Mouse (Mus musculus) heart, postnatal 14 days (tissue): Measurements from ENCODE around the gene Slc2a5. TPM values are rescaled to one million over a fixed set of nuclear protein-coding genes. Genes with fewer than 3 reads are reported as not detected.

Experiments used
- DNase-seq, 2 experiments: peaks; one replicate each; pipeline ENCODE4 v3.0.0; 2021 to 2022
- intact Hi-C: fragments of 180-260 bp; cut with DNase I; formaldehyde crosslinking; loops from one replicate; pipeline ENCODE4 v1.15.1; 2025
- total RNA-seq, 2 experiments: library from RNA; stranded (reverse); gene quantifications; 2 replicates each; pipeline ENCODE4 v1.2.3; 2021

Gene Slc2a5
- total RNA-seq, 2 experiments from 2014 or later: 0.17 TPM; not detected in 1

GRCm38 (mm10) chr4:150137368-150138083 is 18.4 kb downstream of the Slc2a5 start:
- DNase-seq: no peak
- intact Hi-C loops: loop anchor here (2.0 kb wide), 1 partner anchor 81 kb away; no protein-coding TSS in a partner anchor

DNA sequence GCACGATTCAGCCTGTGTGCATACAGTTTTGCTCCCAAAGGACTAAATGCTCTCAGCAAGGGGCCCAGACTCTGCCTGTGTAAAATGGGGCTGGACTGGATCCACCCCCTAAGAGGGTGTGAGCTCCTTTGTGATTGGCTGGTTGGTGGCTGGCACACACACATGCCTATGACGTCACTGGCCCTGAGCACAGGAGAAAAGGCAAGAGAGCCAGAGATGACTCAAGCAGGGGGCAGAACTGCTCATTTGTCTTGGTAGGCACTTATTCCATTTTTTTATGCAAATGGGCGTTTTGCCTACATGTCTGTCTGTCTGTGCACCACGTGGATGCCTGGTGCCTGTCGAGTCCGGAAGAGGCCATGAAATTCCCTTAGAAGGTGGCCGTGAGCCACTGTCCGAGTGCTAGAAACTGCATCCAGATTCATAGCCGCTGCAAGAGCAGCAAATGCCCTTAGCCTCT is 19.0 kb downstream of the Slc2a5 start:
- intact Hi-C loops: no loop called here
- peak; percentile 27 to 51 for DNase-seq

- no peak for DNase-seq
- intact Hi-C loops: no loop called here
These were observed 20.0 kb downstream of the Slc2a5 start for GRCm38 (mm10) chr4:150139090-150139489.

GRCm38 (mm10) chr4:150140346-150140745 is 21.3 kb downstream of the Slc2a5 start:
- intact Hi-C loops: no loop called here

DNA sequence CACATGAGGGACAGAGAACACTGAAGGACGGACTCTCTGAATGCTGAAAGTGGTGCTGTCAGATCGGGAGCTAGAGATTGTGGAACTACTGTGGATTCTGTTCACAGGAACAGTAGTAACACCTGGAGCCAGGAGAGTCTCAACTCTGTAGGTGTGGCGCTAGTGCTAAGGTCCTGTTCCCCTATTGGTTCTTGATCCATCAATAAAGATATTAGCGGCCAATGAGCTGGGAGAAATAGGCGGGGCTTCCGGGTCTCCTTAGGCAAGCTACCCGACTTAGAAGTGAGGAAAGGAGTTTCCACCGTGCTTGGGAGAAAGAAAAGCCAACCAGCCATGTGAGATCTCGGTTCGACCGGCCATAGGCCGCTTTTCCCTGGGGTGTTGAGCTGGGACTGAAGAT is 25.2 kb downstream of the Slc2a5 start:
- no peak for DNase-seq
- intact Hi-C loops: no loop called here

More at GRCm38 (mm10) chr4:150140346-150140745, 21.3 kb downstream of the Slc2a5 start:
- no peak for DNase-seq

DNA sequence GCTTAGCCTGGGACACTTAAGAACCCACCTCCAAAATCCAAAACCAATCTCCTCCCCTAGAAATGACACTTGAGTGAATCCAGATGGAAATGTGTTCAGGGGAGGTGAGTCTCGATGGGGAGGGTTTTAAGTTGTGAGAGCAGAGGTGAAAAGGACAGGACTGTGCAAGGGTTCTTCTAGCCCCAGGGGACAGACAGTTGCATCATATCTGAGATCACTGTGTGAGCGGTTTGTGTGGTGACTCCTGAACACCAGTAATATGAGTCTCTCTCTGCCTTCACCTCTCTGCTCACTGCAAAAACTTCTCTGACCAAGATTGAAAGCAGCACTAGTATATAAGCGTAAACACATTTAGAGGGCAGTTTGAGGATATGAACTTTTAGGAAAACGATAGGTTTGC is 27.2 kb downstream of the Slc2a5 start:
- intact Hi-C loops: no loop called here
- DNase-seq: no peak

GRCm38 (mm10) chr4:150151045-150151444 is 32.0 kb downstream of the Slc2a5 start:
- DNase-seq: no peak
- intact Hi-C loops: no loop called here

GRCm38 (mm10) chr4:150152483-150152882 is 33.4 kb downstream of the Slc2a5 start:
- intact Hi-C loops: no loop called here

DNA sequence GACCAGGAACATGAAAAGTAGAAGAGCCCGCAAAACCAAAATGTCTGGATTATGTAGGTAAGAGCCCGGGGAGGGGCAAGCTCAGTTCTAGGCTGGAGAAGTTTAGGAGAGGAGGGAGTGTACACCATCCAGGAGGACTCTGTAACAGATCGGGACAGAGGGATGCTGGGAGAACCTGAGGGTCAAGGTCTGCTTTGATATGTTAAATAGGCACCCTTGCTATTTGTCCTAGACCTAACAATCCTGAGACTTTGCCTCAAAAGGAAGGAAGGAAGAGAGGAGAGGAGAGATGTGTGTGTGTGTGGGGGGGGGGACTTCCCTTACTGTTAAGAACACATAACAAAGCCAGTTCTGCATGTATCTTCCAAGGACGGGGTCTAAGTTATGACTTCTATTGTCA is 36.2 kb downstream of the Slc2a5 start:
- intact Hi-C loops: no loop called here
- no peak for DNase-seq

More at GRCm38 (mm10) chr4:150152483-150152882, 33.4 kb downstream of the Slc2a5 start:
- DNase-seq: no peak

GRCm38 (mm10) chr4:150155731-150156130 is 36.6 kb downstream of the Slc2a5 start:
- DNase-seq: no peak
- intact Hi-C loops: no loop called here

GRCm38 (mm10) chr4:150157348-150157882 is 38.3 kb downstream of the Slc2a5 start:
- DNase-seq: no peak
- intact Hi-C loops: no loop called here

- intact Hi-C loops: no loop called here
- DNase-seq: no peak
These were observed 40.4 kb downstream of the Slc2a5 start for GRCm38 (mm10) chr4:150159458-150159857.

GRCm38 (mm10) chr4:150162561-150163169 is 43.6 kb downstream of the Slc2a5 start:
- intact Hi-C loops: no loop called here

DNA sequence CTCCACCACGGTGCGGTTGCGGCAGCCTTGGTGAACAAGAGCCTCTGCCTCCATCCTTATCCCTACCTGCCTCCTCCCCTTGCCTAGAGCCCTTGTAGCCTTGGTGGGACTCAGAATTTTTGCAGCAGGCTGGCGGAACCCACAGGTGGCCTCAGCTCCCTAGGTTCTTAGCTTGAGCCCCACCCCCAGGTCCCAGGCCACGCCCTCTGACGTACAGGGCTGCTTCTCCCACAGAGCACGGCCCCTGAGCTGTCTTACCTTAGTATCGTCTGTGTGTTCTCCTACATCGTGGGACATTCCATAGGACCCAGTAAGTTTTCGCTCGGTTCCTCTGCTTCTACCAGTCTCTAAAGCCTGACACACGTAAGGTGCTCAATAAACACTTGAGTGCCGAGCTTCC is 45.8 kb downstream of the Slc2a5 start:
- no peak for DNase-seq

More at GRCm38 (mm10) chr4:150162561-150163169, 43.6 kb downstream of the Slc2a5 start:
- DNase-seq: no peak

DNA sequence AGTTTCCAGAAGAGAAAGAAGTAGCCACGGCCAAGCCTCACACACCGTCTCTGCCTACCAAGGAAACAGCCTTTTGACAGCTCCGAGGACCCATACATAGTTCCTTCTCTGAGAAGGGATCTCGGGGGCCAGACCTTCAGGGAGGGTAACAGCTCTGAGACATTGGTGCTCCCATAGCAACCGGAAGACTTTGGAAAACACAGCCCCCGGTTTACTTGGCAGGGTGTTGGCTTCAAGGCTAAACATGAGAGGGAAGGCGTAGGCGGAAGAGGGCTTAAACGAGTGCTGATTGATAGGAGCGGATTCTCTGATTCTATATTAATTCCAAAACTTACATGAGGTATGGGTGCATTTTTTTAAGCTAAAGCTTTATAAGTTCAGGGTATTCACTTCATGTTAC is 49.3 kb downstream of the Slc2a5 start:
- intact Hi-C loops: no loop called here
- DNase-seq: no peak

More for the DNA sequence above, 45.8 kb downstream of the Slc2a5 start:
- intact Hi-C loops: no loop called here

DNA sequence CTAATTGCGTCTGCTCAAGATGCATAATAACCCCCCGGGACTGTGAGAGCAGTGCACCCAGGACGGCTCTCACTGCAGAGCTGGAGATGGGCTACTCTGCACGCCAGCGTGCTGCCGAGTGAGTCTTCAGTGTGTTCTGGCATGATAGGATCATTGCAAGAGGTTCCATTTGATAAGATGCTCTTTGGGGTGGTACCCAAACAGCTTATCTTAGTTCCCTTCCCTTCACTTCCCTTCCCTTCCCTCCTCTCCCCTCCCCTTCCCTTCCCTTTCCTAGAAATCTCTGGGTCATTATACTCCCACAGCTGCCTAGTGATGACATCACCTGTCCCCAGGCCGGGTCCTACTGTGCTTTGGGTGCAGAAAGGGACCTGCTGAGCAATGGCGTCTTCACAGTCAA is 53.0 kb downstream of the Slc2a5 start:
- intact Hi-C loops: no loop called here
- DNase-seq: no peak

DNA sequence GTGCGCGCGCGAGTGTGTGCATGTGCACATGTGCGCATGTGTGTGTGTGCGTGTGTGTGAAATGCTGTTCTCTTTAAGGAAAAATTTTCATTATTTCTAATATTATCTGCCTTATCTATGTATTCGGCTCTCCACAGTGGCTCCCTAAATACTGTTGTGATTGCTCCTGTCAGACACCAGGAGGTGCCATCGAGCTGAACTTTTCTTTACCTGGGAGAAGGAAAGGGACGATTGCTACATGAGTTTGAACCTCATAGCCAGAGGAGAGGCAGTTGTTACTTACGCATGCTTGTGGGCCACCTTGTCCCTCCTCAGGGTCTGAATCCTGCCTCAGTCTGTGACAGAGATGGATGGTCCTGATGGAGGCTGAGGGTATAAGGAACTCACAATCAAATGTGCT is 54.2 kb downstream of the Slc2a5 start:
- peak; percentile 35 to 63 for DNase-seq
- intact Hi-C loops: no loop called here

DNA sequence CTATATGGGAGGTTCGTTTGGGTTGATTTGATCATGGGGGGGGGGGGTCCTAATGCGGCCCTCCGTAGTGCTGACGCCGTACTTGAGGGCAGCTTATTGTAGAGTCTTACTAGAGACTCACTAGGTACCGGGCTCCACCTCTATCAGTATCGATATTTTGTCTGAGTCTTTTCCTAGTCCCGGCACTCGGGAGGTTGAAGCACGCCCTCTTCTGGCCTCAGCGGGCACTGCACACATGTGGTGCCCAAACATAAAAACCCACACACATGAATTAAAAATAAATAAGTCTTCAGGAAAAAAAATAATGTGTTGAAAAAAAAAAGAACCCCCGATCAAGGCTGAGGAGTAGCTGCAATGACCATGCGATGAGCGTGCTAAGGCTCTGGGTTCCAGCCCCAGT is 54.9 kb downstream of the Slc2a5 start:
- DNase-seq: no peak
- intact Hi-C loops: no loop called here

DNA sequence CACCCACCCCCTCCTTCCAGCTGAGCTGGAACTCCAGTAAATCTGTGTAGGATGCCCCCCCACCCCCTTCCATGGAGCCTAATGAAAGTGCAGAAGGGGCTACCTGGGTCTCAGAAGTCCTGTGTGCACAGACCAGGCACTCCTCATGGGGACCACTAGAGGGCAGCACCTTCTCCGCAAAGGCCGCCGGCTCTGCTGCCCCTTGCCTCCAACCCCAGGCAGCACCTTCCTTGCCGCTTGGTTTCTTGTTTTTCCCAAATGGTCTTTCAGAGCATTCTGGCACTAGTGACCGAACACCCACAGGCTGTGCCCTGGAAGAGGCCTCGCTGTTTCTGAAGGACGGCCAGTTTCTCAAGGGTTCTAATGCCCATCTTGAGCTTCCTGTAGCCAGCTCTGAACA is 57.5 kb downstream of the Slc2a5 start:
- peak; percentile 50 to 58 for DNase-seq
- intact Hi-C loops: loop anchor here (2.0 kb wide), 2 partner anchors 42 to 72 kb away; no protein-coding TSS in a partner anchor

GRCm38 (mm10) chr4:150177122-150177521 is 58.0 kb downstream of the Slc2a5 start:
- no peak for DNase-seq
- intact Hi-C loops: loop anchor here (2.0 kb wide), 2 partner anchors 42 to 72 kb away; no protein-coding TSS in a partner anchor

GRCm38 (mm10) chr4:150178131-150178530 is 59.0 kb downstream of the Slc2a5 start:
- intact Hi-C loops: no loop called here
- no peak for DNase-seq
